Mouse (Mus musculus): ENCODE data around the gene Car5b.
A peak's percentile ranks its signal among the peaks of the same experiment; 100 is the strongest.

The Car5b gene

GRCm38 (mm10) chrX:163958467-163958875 lies 69.3 kb downstream of the Car5b start, which contains the start of gene Zrsr2:
TSS of gene Zrsr2 (minus strand) at chrX:163958661.
- peak; percentile 93 for DNase-seq (ENCODE audit: low read depth, low spot score)

- peak; percentile 77 for DNase-seq (ENCODE audit: low read depth, low spot score)
Observed at GRCm38 (mm10) chrX:163957803-163958466, 69.9 kb downstream of the Car5b start.

GRCm38 (mm10) chrX:163957381-163957780 lies 70.4 kb downstream of the Car5b start:
- no peak for DNase-seq (ENCODE audit: low read depth, low spot score)

GRCm38 (mm10) chrX:163951618-163952017 lies 76.2 kb downstream of the Car5b start:
- DNase-seq (ENCODE audit: low read depth, low spot score): no peak

- no peak for DNase-seq (ENCODE audit: low read depth, low spot score)
Observed at GRCm38 (mm10) chrX:163944381-163944780, 83.4 kb downstream of the Car5b start.

GRCm38 (mm10) chrX:163938587-163938986 lies 89.2 kb downstream of the Car5b start:
- DNase-seq (ENCODE audit: low read depth, low spot score): no peak

GRCm38 (mm10) chrX:163934731-163935130 lies 93.1 kb downstream of the Car5b start:
- no peak for DNase-seq (ENCODE audit: low read depth, low spot score)

- DNase-seq (ENCODE audit: low read depth, low spot score): no peak
Observed at GRCm38 (mm10) chrX:163929550-163929949, 98.2 kb downstream of the Car5b start.

Measured in R1 (cell line).